Mouse (Mus musculus): ENCODE measurements around the gene Cd3eap.

Gene Cd3eap

GRCm38 (mm10) chr7:19359299-19359891, at the start of gene Cd3eap, which contains the start of gene Ppp1r13l:
Gene Cd3eap, minus strand, starts transcription at chr7:19359483.
Gene Ppp1r13l, plus strand, starts transcription at chr7:19359749.
- DNase-seq (ENCODE audit: inconsistent age in 2 of 2, low spot score in 1 of 2) = peak; percentile 91 to 97

GRCm38 (mm10) chr7:19405417-19405816, 46.1 kb upstream of the Cd3eap start:
- DNase-seq (ENCODE audit: inconsistent age in 2 of 2, low spot score in 1 of 2) = peak; percentile 76 to 95

GRCm38 (mm10) chr7:19404476-19404875, 45.2 kb upstream of the Cd3eap start, which contains the start of gene Ckm:
Gene Ckm, plus strand, starts transcription at chr7:19404776.
- no peak for DNase-seq (ENCODE audit: inconsistent age in 2 of 2, low spot score in 1 of 2)

- peak; percentile 62 to 76 for DNase-seq (ENCODE audit: inconsistent age in 2 of 2, low spot score in 1 of 2)
Measured at GRCm38 (mm10) chr7:19403731-19404296, 44.5 kb upstream of the Cd3eap start, which contains the start of gene Klc3. Gene Klc3, minus strand, starts transcription at chr7:19404104.

GRCm38 (mm10) chr7:19402535-19403112, 43.3 kb upstream of the Cd3eap start:
- DNase-seq (ENCODE audit: inconsistent age in 2 of 2, low spot score in 1 of 2) = no peak

- DNase-seq (ENCODE audit: inconsistent age in 2 of 2, low spot score in 1 of 2) = no peak
Measured at GRCm38 (mm10) chr7:19400946-19401345, 41.7 kb upstream of the Cd3eap start.

- peak; percentile 83 for DNase-seq (ENCODE audit: inconsistent age in 2 of 2, low spot score in 1 of 2)
Measured at GRCm38 (mm10) chr7:19399496-19400280, 40.4 kb upstream of the Cd3eap start.

- no peak for DNase-seq (ENCODE audit: inconsistent age in 2 of 2, low spot score in 1 of 2)
Measured at GRCm38 (mm10) chr7:19394484-19394883, 35.2 kb upstream of the Cd3eap start.

GRCm38 (mm10) chr7:19388699-19389413, 29.6 kb upstream of the Cd3eap start:
- no peak for DNase-seq (ENCODE audit: inconsistent age in 2 of 2, low spot score in 1 of 2)

GRCm38 (mm10) chr7:19383708-19384107, 24.4 kb upstream of the Cd3eap start:
- DNase-seq (ENCODE audit: inconsistent age in 2 of 2, low spot score in 1 of 2) = peak; percentile 68 to 69

GRCm38 (mm10) chr7:19382166-19382541, 22.9 kb upstream of the Cd3eap start:
- DNase-seq (ENCODE audit: inconsistent age in 2 of 2, low spot score in 1 of 2) = no peak

GRCm38 (mm10) chr7:19381377-19382165, 22.3 kb upstream of the Cd3eap start, which contains the start of gene Ercc2:
Gene Ercc2, plus strand, starts transcription at chr7:19382010.
- peak; percentile 99 for DNase-seq (ENCODE audit: inconsistent age in 2 of 2, low spot score in 1 of 2)

- no peak for DNase-seq (ENCODE audit: inconsistent age in 2 of 2, low spot score in 1 of 2)
Measured at GRCm38 (mm10) chr7:19378049-19378448, 18.8 kb upstream of the Cd3eap start.

- no peak for DNase-seq (ENCODE audit: inconsistent age in 2 of 2, low spot score in 1 of 2)
Measured at GRCm38 (mm10) chr7:19376019-19376418, 16.7 kb upstream of the Cd3eap start.

- no peak for DNase-seq (ENCODE audit: inconsistent age in 2 of 2, low spot score in 1 of 2)
Measured at GRCm38 (mm10) chr7:19375368-19375767, 16.1 kb upstream of the Cd3eap start.

GRCm38 (mm10) chr7:19373367-19373766, 14.1 kb upstream of the Cd3eap start:
- no peak for DNase-seq (ENCODE audit: inconsistent age in 2 of 2, low spot score in 1 of 2)

GRCm38 (mm10) chr7:19369823-19370425, 10.6 kb upstream of the Cd3eap start:
- DNase-seq (ENCODE audit: inconsistent age in 2 of 2, low spot score in 1 of 2) = peak; percentile 61 to 81

GRCm38 (mm10) chr7:19368380-19368779, 9.1 kb upstream of the Cd3eap start:
- peak; percentile 69 to 85 for DNase-seq (ENCODE audit: inconsistent age in 2 of 2, low spot score in 1 of 2)

GRCm38 (mm10) chr7:19365376-19365775, 6.1 kb upstream of the Cd3eap start:
- DNase-seq (ENCODE audit: inconsistent age in 2 of 2, low spot score in 1 of 2) = no peak

GRCm38 (mm10) chr7:19363881-19364280, 4.6 kb upstream of the Cd3eap start:
- DNase-seq (ENCODE audit: inconsistent age in 2 of 2, low spot score in 1 of 2) = peak; percentile 79 to 92
